Mouse (Mus musculus): ENCODE measurements around the gene App.

DNA sequence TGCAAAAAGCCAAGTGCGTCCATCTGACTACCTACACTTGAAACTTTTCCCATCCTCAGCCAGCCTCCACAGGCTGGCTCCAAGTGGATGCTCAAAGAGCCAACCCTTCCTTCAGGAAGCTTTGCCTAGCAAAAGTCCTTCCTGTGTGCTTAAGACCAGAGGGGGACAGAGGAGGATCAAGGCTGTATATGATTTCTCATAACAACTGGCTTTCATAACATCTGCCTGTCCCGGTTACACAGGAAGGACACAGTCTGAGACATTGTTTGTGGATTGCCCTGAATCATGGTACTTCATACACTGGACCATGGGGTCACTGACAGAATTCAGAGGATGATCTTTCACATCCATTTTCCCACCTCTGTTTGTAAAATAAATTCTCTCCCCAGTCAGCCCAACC is 61.3 kb downstream of the App start:
- TF ChIP-seq CTCF (IDR thresholded peaks at IDR 0.05; ENCODE audit: borderline replicate concordance, control insufficient read depth, extremely low read depth, insufficient read depth, low read length, poor library complexity), result no peak
- TF ChIP-seq POLR2A (IDR thresholded peaks at IDR 0.05; ENCODE audit: control insufficient read depth, extremely low read depth, insufficient read depth, low read length, poor library complexity), result no peak

Data from thymus, adult 2 months (tissue).